In the genomic region with DNA sequence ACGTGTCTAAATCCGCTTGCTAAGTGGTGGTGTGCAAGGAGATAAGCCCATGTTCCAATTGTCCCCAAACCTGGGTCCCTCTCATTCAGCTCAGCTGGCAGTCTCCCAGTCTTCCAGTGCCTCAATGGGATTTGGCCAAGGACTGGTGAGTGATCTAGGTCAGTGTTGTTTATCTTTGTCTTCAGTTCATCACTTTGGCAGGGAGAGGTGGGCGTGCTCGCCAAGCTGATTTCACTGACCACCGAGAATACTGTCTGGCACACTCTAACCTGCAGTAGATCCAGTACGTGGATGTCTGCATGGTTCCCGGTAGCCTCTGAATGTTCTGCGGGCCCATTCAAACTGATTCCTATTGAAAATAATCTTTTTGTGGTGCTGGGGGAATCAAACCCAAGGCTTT, we compare ENCODE assay signal across 15 mouse cellular contexts. TPM values are rescaled to one million over a fixed set of nuclear protein-coding genes. Genes with fewer than 3 reads are reported as not detected.
A peak's percentile ranks its signal among the peaks of the same experiment; 100 is the strongest.
DNase-seq lines count a peak whose midpoint lies in the region; ATAC-seq lines count a peak whose summit lies in the region.
"Had no signal": no experiment of that assay in that cellular context is flagged by ENCODE, and none has a peak within 500 bp of the region (broad histone marks: within the 10 kb centered on the region; RNA-seq: fewer than 3 reads in every experiment).

No protein-coding gene starts in this region.

- H3K27ac ChIP-seq in heart, embryonic 15.5 days: 0 out of 2 replicates have a peak overlapping the region, but pooled peaks have one; percentile 9
- 0 out of 2 replicates have a peak overlapping the region, but pooled peaks have one; percentile 41 for H3K27ac ChIP-seq in neural tube, embryonic 15.5 days (replicated peaks)
- no peak overlapping the region for H3K27ac ChIP-seq in kidney, embryonic 15.5 days
- H3K27ac ChIP-seq: limb, embryonic 15.5 days; midbrain, embryonic 13.5 days; neural tube, embryonic 13.5 days had no signal

- H3K9ac ChIP-seq in heart, embryonic 15.5 days: no peak overlapping the region
- no peak overlapping the region for H3K9ac ChIP-seq in neural tube, embryonic 15.5 days (replicated peaks)
- H3K9ac ChIP-seq in kidney, embryonic 15.5 days: no peak overlapping the region
- H3K9ac ChIP-seq: limb, embryonic 15.5 days; midbrain, embryonic 13.5 days; neural tube, embryonic 13.5 days had no signal

- no peak overlapping the region for H3K4me2 ChIP-seq in heart, embryonic 15.5 days
- H3K4me2 ChIP-seq in neural tube, embryonic 15.5 days: no peak overlapping the region
- no peak overlapping the region for H3K4me2 ChIP-seq in kidney, embryonic 15.5 days
- H3K4me2 ChIP-seq: limb, embryonic 15.5 days; midbrain, embryonic 13.5 days; neural tube, embryonic 13.5 days had no signal

- no peak for DNase-seq in heart, adult 8-10 months (ENCODE audit: low spot score)
- DNase-seq in neural tube, embryonic 10.5 days (ENCODE audit: extremely low spot score, low spot score): no peak
- DNase-seq in brain, adult 2 months (ENCODE audit: low read depth, low spot score): peak; percentile 56
- DNase-seq in skeletal muscle tissue, adult 2 months (ENCODE audit: low read depth, low spot score): peak; percentile 67
- no peak for DNase-seq in testis, postnatal 14 days (ENCODE audit: low spot score)
- DNase-seq: kidney, postnatal 4 days; lung, postnatal 36 days; right cerebral cortex, adult 18-20 months had no signal

- 64% methylated on average over 8 of the region's 8 CpGs for WGBS in heart, embryonic 15.5 days
- whole genome bisulfite sequencing in neural tube, embryonic 15.5 days: 87% methylated on average over 8 of the region's 8 CpGs
- WGBS in kidney, embryonic 15.5 days: 86% methylated on average over 8 of the region's 8 CpGs

- no peak overlapping the region for H3K4me3 ChIP-seq in heart, embryonic 15.5 days
- no peak overlapping the region for H3K4me3 ChIP-seq in neural tube, embryonic 15.5 days (replicated peaks)
- no peak overlapping the region for H3K4me3 ChIP-seq in kidney, embryonic 15.5 days (replicated peaks)
- H3K4me3 ChIP-seq: limb, embryonic 15.5 days; midbrain, embryonic 13.5 days; neural tube, embryonic 13.5 days had no signal

- ATAC-seq in heart, embryonic 15.5 days (replicated peaks; ENCODE audit: insufficient number of reproducible peaks, insufficient read depth, low FRiP score, low read depth): no peak
- no peak for ATAC-seq in neural tube, embryonic 15.5 days (ENCODE audit: low FRiP score)
- ATAC-seq in kidney, embryonic 15.5 days (replicated peaks; ENCODE audit: low FRiP score): no peak
- ATAC-seq: inflammation-experienced regulatory T-cells, adult 6 months; midbrain, embryonic 13.5 days had no signal

- no peaks in the 10 kb centered on the region for H3K9me3 ChIP-seq in heart, embryonic 15.5 days (replicated peaks)
- no peaks in the 10 kb centered on the region for H3K9me3 ChIP-seq in neural tube, embryonic 15.5 days (replicated peaks)
- H3K9me3 ChIP-seq in kidney, embryonic 15.5 days (replicated peaks): no peaks in the 10 kb centered on the region
- H3K9me3 ChIP-seq: limb, embryonic 15.5 days; midbrain, embryonic 13.5 days; neural tube, embryonic 13.5 days had no signal

- H3K36me3 ChIP-seq in heart, embryonic 15.5 days: peaks cover 39% of the 10 kb centered on the region
- H3K36me3 ChIP-seq in neural tube, embryonic 15.5 days: peaks cover 62% of the 10 kb centered on the region
- peaks cover 79% of the 10 kb centered on the region for H3K36me3 ChIP-seq in kidney, embryonic 15.5 days

- peaks cover 16% of the 10 kb centered on the region for H3K4me1 ChIP-seq in heart, embryonic 15.5 days (replicated peaks)
- peaks cover 5% of the 10 kb centered on the region; the same call in 1 of the 2 replicates for H3K4me1 ChIP-seq in neural tube, embryonic 15.5 days
- H3K4me1 ChIP-seq in kidney, embryonic 15.5 days: no peaks in the 10 kb centered on the region
- H3K4me1 ChIP-seq: limb, embryonic 15.5 days; midbrain, embryonic 13.5 days; neural tube, embryonic 13.5 days had no signal

- no peaks in the 10 kb centered on the region for H3K27me3 ChIP-seq in heart, embryonic 15.5 days
- no peaks in the 10 kb centered on the region for H3K27me3 ChIP-seq in neural tube, embryonic 15.5 days (replicated peaks)
- no peaks in the 10 kb centered on the region for H3K27me3 ChIP-seq in kidney, embryonic 15.5 days
- H3K27me3 ChIP-seq: limb, embryonic 15.5 days; midbrain, embryonic 13.5 days; neural tube, embryonic 13.5 days had no signal

RNA-seq across cellular contexts. Expression of a gene that starts 10.7 kb away (rescaled TPM):
- 337 and 364 TPM in 2 replicates for polyA plus RNA-seq in heart, embryonic 15.5 days (2015; fragmentation: Nextera tagmentation; extraction: Ambion mirVana)
- total RNA-seq in heart, adult 8-10 months (2022): 100 to 1,000 TPM; 145 to 154 (median 150) TPM
- 458 and 459 TPM in 2 replicates for polyA plus RNA-seq in neural tube, embryonic 15.5 days (2015; fragmentation: Nextera tagmentation; extraction: Ambion mirVana)
- 475 and 488 TPM in 2 replicates for polyA plus RNA-seq in kidney, embryonic 15.5 days (2015; fragmentation: Nextera tagmentation; extraction: Ambion mirVana)

RNA-seq across cellular contexts. Expression of a gene that starts 13.6 kb away (rescaled TPM):
- polyA plus RNA-seq in heart, embryonic 15.5 days (2015; fragmentation: Nextera tagmentation; extraction: Ambion mirVana): 10.9 and 11.5 TPM in 2 replicates
- total RNA-seq in heart, adult 8-10 months (2022): 1 to 10 TPM; 4.6 to 6.3 (median 5.3) TPM
- polyA plus RNA-seq in neural tube, embryonic 15.5 days (2015; fragmentation: Nextera tagmentation; extraction: Ambion mirVana): 17.6 and 17.7 TPM in 2 replicates
- polyA plus RNA-seq in kidney, embryonic 15.5 days (2015; fragmentation: Nextera tagmentation; extraction: Ambion mirVana): 13.2 and 16.6 TPM in 2 replicates

RNA-seq across cellular contexts. Expression of a gene that starts 28.3 kb away (rescaled TPM):
- polyA plus RNA-seq in heart, embryonic 15.5 days (2015; fragmentation: Nextera tagmentation; extraction: Ambion mirVana): 60.7 and 69.4 TPM in 2 replicates
- 100 to 1,000 TPM; 133 to 158 (median 141) TPM for total RNA-seq in heart, adult 8-10 months (2022)
- 46.9 and 50.1 TPM in 2 replicates for polyA plus RNA-seq in neural tube, embryonic 15.5 days (2015; fragmentation: Nextera tagmentation; extraction: Ambion mirVana)
- polyA plus RNA-seq in kidney, embryonic 15.5 days (2015; fragmentation: Nextera tagmentation; extraction: Ambion mirVana): 41.2 and 42.7 TPM in 2 replicates

RNA-seq across cellular contexts. Expression of a gene that starts 30.6 kb away (rescaled TPM):
- polyA plus RNA-seq in heart, embryonic 15.5 days (2015; fragmentation: Nextera tagmentation; extraction: Ambion mirVana): 0.82 and 0.95 TPM in 2 replicates
- 10 to 100 TPM; 21.9 to 26.6 (median 25.6) TPM for total RNA-seq in heart, adult 8-10 months (2022)
- 3.8 and 5.0 TPM in 2 replicates for polyA plus RNA-seq in neural tube, embryonic 15.5 days (2015; fragmentation: Nextera tagmentation; extraction: Ambion mirVana)
- 1.8 and 1.9 TPM in 2 replicates for polyA plus RNA-seq in kidney, embryonic 15.5 days (2015; fragmentation: Nextera tagmentation; extraction: Ambion mirVana)

RNA-seq across cellular contexts. Expression of a gene that starts 50.7 kb away (rescaled TPM):
- polyA plus RNA-seq in heart, embryonic 15.5 days (2015; fragmentation: Nextera tagmentation; extraction: Ambion mirVana): 2.2 and 2.3 TPM in 2 replicates
- total RNA-seq in heart, adult 8-10 months (2022): 10 to 100 TPM; 68.8 to 84.0 (median 69.8) TPM
- polyA plus RNA-seq in neural tube, embryonic 15.5 days (2015; fragmentation: Nextera tagmentation; extraction: Ambion mirVana): 2.3 and 3.1 TPM in 2 replicates
- polyA plus RNA-seq in kidney, embryonic 15.5 days (2015; fragmentation: Nextera tagmentation; extraction: Ambion mirVana): 2.8 and 3.9 TPM in 2 replicates

Comparison
In these comparisons a context has a peak if more than half of its experiments do, and no peak if none do; other contexts are left out.
1. DNase-seq: peak in brain, adult 2 months (single experiment) and skeletal muscle tissue, adult 2 months (single experiment); none in heart, adult 8-10 months (single experiment), neural tube, embryonic 10.5 days (single experiment) and testis, postnatal 14 days (single experiment).